Mouse (Mus musculus): ENCODE measurements around the gene Shisa5. TPM values are rescaled to one million over a fixed set of nuclear protein-coding genes. Genes with fewer than 3 reads are reported as not detected.
A peak's percentile ranks its signal among the peaks of the same experiment; 100 is the strongest.

Shisa5 gene
- total RNA-seq, 2 experiments from 2014 or later = 50.6 to 54.3 TPM

GRCm38 (mm10) chr9:109082124-109082800, 43.9 kb downstream of the Shisa5 start, which contains the start of the genes Ccdc51 and Tma7:
TSS of gene Ccdc51 (plus strand) at chr9:109082493.
TSS of gene Tma7 (minus strand) at chr9:109082587.
- peak; percentile 50 to 77 for DNase-seq (ENCODE audit: low spot score in 2 of 2)

- no peak for DNase-seq (ENCODE audit: low spot score in 2 of 2)
Observed at GRCm38 (mm10) chr9:109084922-109085321, 46.6 kb downstream of the Shisa5 start.

GRCm38 (mm10) chr9:109087987-109088386, 49.6 kb downstream of the Shisa5 start:
- DNase-seq (ENCODE audit: low spot score in 2 of 2) = peak in 1 of 2 experiments; percentile 49

- DNase-seq (ENCODE audit: low spot score in 2 of 2) = no peak
Observed at GRCm38 (mm10) chr9:109090446-109090845, 52.1 kb downstream of the Shisa5 start.

GRCm38 (mm10) chr9:109091802-109092201, 53.4 kb downstream of the Shisa5 start:
- no peak for DNase-seq (ENCODE audit: low spot score in 2 of 2)

- no peak for DNase-seq (ENCODE audit: low spot score in 2 of 2)
Observed at GRCm38 (mm10) chr9:109092799-109093198, 54.4 kb downstream of the Shisa5 start.

GRCm38 (mm10) chr9:109093786-109094552, 55.6 kb downstream of the Shisa5 start:
- no peak for DNase-seq (ENCODE audit: low spot score in 2 of 2)

GRCm38 (mm10) chr9:109094553-109095136, 56.3 kb downstream of the Shisa5 start:
- no peak for DNase-seq (ENCODE audit: low spot score in 2 of 2)

GRCm38 (mm10) chr9:109095137-109095982, 57.0 kb downstream of the Shisa5 start, which contains the start of gene Plxnb1:
TSS of gene Plxnb1 (plus strand) at chr9:109095389.
- DNase-seq (ENCODE audit: low spot score in 2 of 2) = peak; percentile 45 to 67

DNA sequence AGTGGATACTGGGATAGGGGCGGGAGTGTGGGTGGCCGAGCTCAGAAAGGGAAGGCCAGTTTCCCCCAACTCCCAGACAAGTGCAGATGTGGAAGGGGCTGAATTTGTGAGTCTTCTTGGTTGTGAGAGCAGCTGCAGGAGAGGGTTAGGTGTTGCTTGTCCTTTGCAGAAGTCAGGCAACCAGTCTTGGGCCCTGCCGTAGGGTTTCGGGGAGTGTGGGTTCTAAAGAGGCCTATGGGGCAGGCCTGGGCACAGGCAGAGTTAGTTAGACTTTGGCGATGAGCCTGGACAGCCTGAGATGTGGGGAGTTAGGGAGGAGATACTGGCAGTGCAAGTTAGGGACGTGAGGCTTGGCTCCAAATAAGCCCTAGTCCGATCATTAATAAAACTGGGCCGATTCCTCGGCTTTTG, 57.9 kb downstream of the Shisa5 start:
- no peak for DNase-seq (ENCODE audit: low spot score in 2 of 2)

DNA sequence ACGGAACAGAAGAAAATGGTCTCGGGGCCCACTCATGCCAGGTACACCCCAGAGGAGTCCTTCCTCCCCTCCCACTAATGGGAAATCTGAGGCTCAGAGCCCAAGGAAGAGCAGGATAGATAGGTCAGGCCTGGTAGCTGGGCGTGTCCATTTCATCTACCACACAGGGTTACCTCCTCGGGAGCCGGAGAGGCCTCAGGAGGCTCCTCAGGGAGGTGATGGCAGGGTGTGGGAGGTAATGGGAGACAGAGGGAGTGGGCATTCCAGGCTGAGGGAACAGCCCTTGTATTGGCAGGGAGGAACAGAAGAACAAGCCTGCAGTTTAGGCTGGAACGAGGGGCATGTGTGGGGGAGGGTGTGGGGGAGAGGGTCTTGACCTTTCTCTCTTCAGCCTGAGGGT, 58.5 kb downstream of the Shisa5 start:
- no peak for DNase-seq (ENCODE audit: low spot score in 2 of 2)

DNA sequence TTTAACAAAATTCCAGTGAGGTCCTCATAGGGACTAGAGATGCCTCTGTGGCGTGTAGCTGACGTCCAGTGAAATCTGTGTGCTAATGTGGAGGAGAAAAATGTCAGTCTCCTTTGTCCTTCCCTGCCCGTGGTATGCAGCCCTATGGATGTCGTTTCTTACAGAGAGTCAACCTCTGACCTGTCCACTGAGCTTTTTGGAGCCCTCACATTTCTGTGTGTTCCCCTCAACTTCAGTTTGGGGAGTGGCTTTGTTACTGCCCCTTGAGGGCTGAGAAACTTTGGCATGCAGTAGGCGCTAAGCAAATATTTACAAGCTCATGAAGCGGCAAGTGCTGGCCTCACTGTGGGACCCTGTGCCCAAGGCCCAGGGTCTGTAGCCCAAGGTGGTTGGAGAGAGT, 58.9 kb downstream of the Shisa5 start:
- no peak for DNase-seq (ENCODE audit: low spot score in 2 of 2)

GRCm38 (mm10) chr9:109097831-109098230, 59.5 kb downstream of the Shisa5 start:
- DNase-seq (ENCODE audit: low spot score in 2 of 2) = no peak

DNA sequence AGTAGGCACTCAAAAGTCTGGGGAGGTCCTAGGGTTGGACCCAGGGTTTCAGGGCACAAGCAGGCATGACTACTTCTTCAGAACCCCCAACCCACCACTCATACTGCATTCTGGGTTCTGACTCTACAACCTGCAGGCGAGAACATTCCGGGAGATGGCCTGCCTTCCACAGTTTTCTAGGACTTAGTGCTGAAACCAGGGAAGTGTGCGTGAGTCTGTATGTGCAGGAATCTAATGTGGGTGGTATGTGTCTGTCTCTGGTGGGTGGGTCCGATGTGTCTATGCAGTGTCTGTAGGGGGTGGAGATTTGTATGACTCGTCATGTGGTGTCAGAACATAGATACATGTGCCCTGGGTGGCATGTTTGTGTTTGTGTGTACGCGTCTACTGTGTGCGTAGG, 60.0 kb downstream of the Shisa5 start:
- DNase-seq (ENCODE audit: low spot score in 2 of 2) = no peak

- DNase-seq (ENCODE audit: low spot score in 2 of 2) = no peak
Observed at GRCm38 (mm10) chr9:109098969-109099368, 60.6 kb downstream of the Shisa5 start.

- DNase-seq (ENCODE audit: low spot score in 2 of 2) = no peak
Observed at GRCm38 (mm10) chr9:109100307-109100928, 62.1 kb downstream of the Shisa5 start.

DNA sequence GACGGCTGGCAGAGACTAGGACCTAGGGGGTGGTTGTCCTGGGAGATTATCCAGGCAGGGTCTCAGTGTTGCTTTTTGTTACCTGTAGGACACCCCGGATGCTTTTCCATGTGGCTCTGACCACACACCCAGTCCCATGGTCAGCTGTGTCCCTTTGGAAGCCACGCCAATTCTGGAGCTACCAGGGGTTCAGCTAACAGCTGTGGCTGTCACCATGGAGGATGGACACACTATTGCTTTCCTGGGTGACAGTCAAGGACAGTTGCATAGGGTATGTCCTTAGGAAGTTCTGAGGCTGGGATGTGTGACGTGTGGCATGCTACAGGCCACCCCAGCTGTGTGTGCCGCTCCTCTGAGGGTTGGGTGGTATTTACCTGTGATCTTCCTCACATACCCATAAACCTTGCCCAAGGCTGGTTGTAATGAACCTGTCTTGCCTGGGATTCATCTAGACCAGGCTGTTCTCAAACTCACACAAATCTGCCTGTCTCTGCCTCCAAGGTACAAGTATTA, 63.6 kb downstream of the Shisa5 start:
- DNase-seq (ENCODE audit: low spot score in 2 of 2) = no peak

DNA sequence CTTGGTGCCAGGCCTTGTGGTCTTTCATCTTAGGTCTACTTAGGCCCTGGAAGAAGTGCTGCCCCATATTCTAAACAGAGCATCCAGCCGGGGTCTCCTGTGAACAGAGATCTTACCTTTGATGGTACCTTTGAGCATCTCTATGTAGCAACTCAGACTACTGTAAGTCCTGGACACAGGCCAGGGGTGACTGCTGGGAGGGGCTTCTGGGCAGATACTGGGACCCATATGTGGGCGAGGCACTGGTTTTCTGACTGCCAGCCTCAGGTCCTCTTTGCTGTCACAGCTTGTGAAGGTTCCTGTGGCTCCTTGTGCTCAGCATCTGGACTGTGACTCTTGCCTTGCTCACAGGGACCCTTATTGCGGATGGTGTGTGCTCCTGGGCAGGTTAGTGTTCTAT, 64.2 kb downstream of the Shisa5 start:
- no peak for DNase-seq (ENCODE audit: low spot score in 2 of 2)

DNA sequence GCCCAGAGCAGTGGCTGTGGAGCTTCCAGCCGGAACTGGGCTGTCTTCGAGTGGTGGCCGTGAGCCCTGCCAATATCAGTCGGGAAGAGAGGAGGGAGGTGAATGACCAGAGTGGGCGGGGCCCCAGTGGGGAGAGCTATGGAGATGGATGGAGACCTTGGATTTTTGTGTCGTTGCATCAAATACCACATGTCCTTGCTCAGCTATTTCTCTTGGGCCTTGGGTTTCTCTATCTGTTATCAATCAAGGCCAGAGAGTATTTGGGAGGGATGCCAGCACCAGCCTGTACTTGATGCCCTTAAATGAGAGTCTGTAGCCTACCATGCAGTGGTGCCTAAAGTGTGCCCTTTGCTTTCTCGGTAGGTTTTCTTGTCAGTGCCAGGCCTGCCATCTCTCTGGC, 64.9 kb downstream of the Shisa5 start:
- no peak for DNase-seq (ENCODE audit: low spot score in 2 of 2)

- DNase-seq (ENCODE audit: low spot score in 2 of 2) = no peak
Observed at GRCm38 (mm10) chr9:109104083-109104482, 65.7 kb downstream of the Shisa5 start.
